Mouse (Mus musculus): ENCODE measurements around the gene Wdr38.

Wdr38 gene

GRCm38 (mm10) chr2:38992004-38992403 is 5.3 kb upstream of the Wdr38 start:
- in situ Hi-C loops (cut with MboI, MseI): no loop called here

GRCm38 (mm10) chr2:38992452-38992851 is 4.8 kb upstream of the Wdr38 start:
- in situ Hi-C loops (cut with MboI, MseI): no loop called here

GRCm38 (mm10) chr2:38999381-38999780 is 2.1 kb downstream of the Wdr38 start:
- in situ Hi-C loops (cut with MboI, MseI): loop anchor here (5.0 kb wide), 1 partner anchor 67 kb away; the partner anchor contains the start of gene Olfml2a

GRCm38 (mm10) chr2:38999910-39000586 is 2.8 kb downstream of the Wdr38 start:
- in situ Hi-C loops (cut with MboI, MseI): loop anchor here (5.0 kb wide), 1 partner anchor 68 kb away; the partner anchor contains the start of gene Olfml2a

- in situ Hi-C loops (cut with MboI, MseI): no loop called here
These were observed 3.3 kb downstream of the Wdr38 start for GRCm38 (mm10) chr2:39000587-39000919.

- in situ Hi-C loops (cut with MboI, MseI): no loop called here
These were observed 4.6 kb downstream of the Wdr38 start for GRCm38 (mm10) chr2:39001866-39002265.

- in situ Hi-C loops (cut with MboI, MseI): no loop called here
These were observed 5.8 kb downstream of the Wdr38 start for GRCm38 (mm10) chr2:39003106-39003505.

GRCm38 (mm10) chr2:39003512-39003911 is 6.2 kb downstream of the Wdr38 start:
- in situ Hi-C loops (cut with MboI, MseI): no loop called here

- in situ Hi-C loops (cut with MboI, MseI): no loop called here
These were observed 7.1 kb downstream of the Wdr38 start for GRCm38 (mm10) chr2:39004372-39004771.

- in situ Hi-C loops (cut with MboI, MseI): no loop called here
These were observed 7.7 kb downstream of the Wdr38 start, which contains the start of gene Arpc5l for GRCm38 (mm10) chr2:39004880-39005435. TSS of gene Arpc5l (plus strand) at chr2:39005348.

- in situ Hi-C loops (cut with MboI, MseI): no loop called here
These were observed 8.4 kb downstream of the Wdr38 start, which contains the start of gene Rpl35 for GRCm38 (mm10) chr2:39005574-39006079. TSS of gene Rpl35 (minus strand) at chr2:39005624.

GRCm38 (mm10) chr2:39006149-39006730 is 9.0 kb downstream of the Wdr38 start:
- in situ Hi-C loops (cut with MboI, MseI): no loop called here

- in situ Hi-C loops (cut with MboI, MseI): no loop called here
These were observed 10.6 kb downstream of the Wdr38 start for GRCm38 (mm10) chr2:39007865-39008264.

GRCm38 (mm10) chr2:39008350-39008851 is 11.1 kb downstream of the Wdr38 start:
- in situ Hi-C loops (cut with MboI, MseI): no loop called here

GRCm38 (mm10) chr2:39008954-39009365 is 11.7 kb downstream of the Wdr38 start:
- in situ Hi-C loops (cut with MboI, MseI): no loop called here

GRCm38 (mm10) chr2:39010144-39010543 is 12.9 kb downstream of the Wdr38 start:
- in situ Hi-C loops (cut with MboI, MseI): loop anchor here (5.0 kb wide), 1 partner anchor 52 kb away; no protein-coding TSS in a partner anchor

GRCm38 (mm10) chr2:39011264-39011663 is 14.0 kb downstream of the Wdr38 start:
- in situ Hi-C loops (cut with MboI, MseI): loop anchor here (5.0 kb wide), 1 partner anchor 51 kb away; no protein-coding TSS in a partner anchor

- in situ Hi-C loops (cut with MboI, MseI): loop anchor here (5.0 kb wide), 1 partner anchor 50 kb away; no protein-coding TSS in a partner anchor
These were observed 14.7 kb downstream of the Wdr38 start for GRCm38 (mm10) chr2:39011971-39012370.

GRCm38 (mm10) chr2:39012768-39013279 is 15.5 kb downstream of the Wdr38 start:
- in situ Hi-C loops (cut with MboI, MseI): loop anchor here (5.0 kb wide), 1 partner anchor 49 kb away; no protein-coding TSS in a partner anchor

GRCm38 (mm10) chr2:39016581-39016980 is 19.3 kb downstream of the Wdr38 start:
- in situ Hi-C loops (cut with MboI, MseI): no loop called here

GRCm38 (mm10) chr2:39020004-39020403 is 22.7 kb downstream of the Wdr38 start:
- in situ Hi-C loops (cut with MboI, MseI): no loop called here

GRCm38 (mm10) chr2:39031611-39032010 is 34.3 kb downstream of the Wdr38 start:
- in situ Hi-C loops (cut with MboI, MseI): no loop called here
